Mouse (Mus musculus): ENCODE measurements around the gene S100a6. TPM values are rescaled to one million over a fixed set of nuclear protein-coding genes. Genes with fewer than 3 reads are reported as not detected.

The S100a6 gene
- polyA plus RNA-seq, 1 experiment from 2014 or later, result 22.2 TPM

- no peak within 1 kb of the TSS for H3K27ac ChIP-seq
- H3K9ac ChIP-seq, result no peak within 1 kb of the TSS
- H3K9me3 ChIP-seq, result no peaks in the 10 kb centered on the region
- H3K36me3 ChIP-seq (replicated peaks), result no peaks in the 10 kb centered on the region
- H3K4me2 ChIP-seq, result no peak within 1 kb of the TSS
- H3K4me3 ChIP-seq (replicated peaks), result no peak within 1 kb of the TSS
- WGBS, result 67% methylated on average over 8 of the region's 8 CpGs
- no peak for ATAC-seq (ENCODE audit: low FRiP score)
- H3K27me3 ChIP-seq, result no peaks in the 10 kb centered on the region
- no peaks in the 10 kb centered on the region for H3K4me1 ChIP-seq
These were observed 56.2 kb downstream of the S100a6 start, which contains the start of gene S100a8 for GRCm38 (mm10) chr3:90668846-90669245. Gene S100a8 (plus strand): TSS chr3:90668978.

Other genes starting within 250 kb of the S100a6 start
- 14.7 and 18.3 TPM in 2 replicates for gene Slc27a3, start 222.9 kb upstream of the S100a6 start, polyA plus RNA-seq (2016; fragmentation: Nextera tagmentation; extraction: Ambion mirVana)
- gene Ints3, start 179.3 kb upstream of the S100a6 start, polyA plus RNA-seq (2016; fragmentation: Nextera tagmentation; extraction: Ambion mirVana), result 42.8 and 45.1 TPM in 2 replicates
- gene Npr1, start 147.0 kb upstream of the S100a6 start, polyA plus RNA-seq (2016; fragmentation: Nextera tagmentation; extraction: Ambion mirVana), result 1.6 and 2.2 TPM in 2 replicates
- 351 and 352 TPM in 2 replicates for gene Ilf2, start 136.8 kb upstream of the S100a6 start, polyA plus RNA-seq (2016; fragmentation: Nextera tagmentation; extraction: Ambion mirVana)
- 71.7 and 73.2 TPM in 2 replicates for gene Snapin, start 121.8 kb upstream of the S100a6 start, polyA plus RNA-seq (2016; fragmentation: Nextera tagmentation; extraction: Ambion mirVana)
- 228 and 238 TPM in 2 replicates for gene Chtop, start 103.4 kb upstream of the S100a6 start, polyA plus RNA-seq (2016; fragmentation: Nextera tagmentation; extraction: Ambion mirVana)
- 5.1 and 7.0 TPM in 2 replicates for gene S100a1, start 98.5 kb upstream of the S100a6 start, polyA plus RNA-seq (2016; fragmentation: Nextera tagmentation; extraction: Ambion mirVana)
- 8.1 and 8.6 TPM in 2 replicates for gene S100a13, start 98.4 kb upstream of the S100a6 start, polyA plus RNA-seq (2016; fragmentation: Nextera tagmentation; extraction: Ambion mirVana)
- 0.19 and 0.24 TPM in 2 replicates for gene S100a14, start 86.0 kb upstream of the S100a6 start, polyA plus RNA-seq (2016; fragmentation: Nextera tagmentation; extraction: Ambion mirVana)
- gene S100a16, start 75.6 kb upstream of the S100a6 start, polyA plus RNA-seq (2016; fragmentation: Nextera tagmentation; extraction: Ambion mirVana), result 26.8 and 27.3 TPM in 2 replicates
- gene S100a3, start 52.3 kb upstream of the S100a6 start, polyA plus RNA-seq (2016; fragmentation: Nextera tagmentation; extraction: Ambion mirVana), result not detected in 2 replicates
- not detected in 2 replicates for gene S100a2, start 22.6 kb upstream of the S100a6 start, polyA plus RNA-seq (2016; fragmentation: Nextera tagmentation; extraction: Ambion mirVana)
- gene Gm42674, start 11.0 kb upstream of the S100a6 start, polyA plus RNA-seq (2016; fragmentation: Nextera tagmentation; extraction: Ambion mirVana), result not detected in 2 replicates
- 1.6 and 1.7 TPM in 2 replicates for gene S100a4, start 9.1 kb upstream of the S100a6 start, polyA plus RNA-seq (2016; fragmentation: Nextera tagmentation; extraction: Ambion mirVana)
- gene S100a5, start 4.4 kb upstream of the S100a6 start, polyA plus RNA-seq (2016; fragmentation: Nextera tagmentation; extraction: Ambion mirVana), result 0.56 TPM in 1 of 2 replicates, not detected in the other
- gene S100a7a, start 41.1 kb downstream of the S100a6 start, polyA plus RNA-seq (2016; fragmentation: Nextera tagmentation; extraction: Ambion mirVana), result not detected in 2 replicates
- gene S100a8, start 56.1 kb downstream of the S100a6 start, polyA plus RNA-seq (2016; fragmentation: Nextera tagmentation; extraction: Ambion mirVana), result 4.4 and 5.2 TPM in 2 replicates
- gene S100a9, start 82.8 kb downstream of the S100a6 start, polyA plus RNA-seq (2016; fragmentation: Nextera tagmentation; extraction: Ambion mirVana), result 2.6 and 3.8 TPM in 2 replicates
- gene Pglyrp4, start 114.0 kb downstream of the S100a6 start, polyA plus RNA-seq (2016; fragmentation: Nextera tagmentation; extraction: Ambion mirVana), result not detected in 2 replicates
- not detected in 2 replicates for gene Gm5849, start 165.0 kb downstream of the S100a6 start, polyA plus RNA-seq (2016; fragmentation: Nextera tagmentation; extraction: Ambion mirVana)

Data from forebrain, embryonic 12.5 days (tissue).